Mouse (Mus musculus): ENCODE measurements at regions not wholly inside any gene's neighbourhood (a gene's known extent, or its start where the extent isn't known, plus 50 kb on each side); places are given as distances from the start of the nearest gene placed in this dataset.

DNA sequence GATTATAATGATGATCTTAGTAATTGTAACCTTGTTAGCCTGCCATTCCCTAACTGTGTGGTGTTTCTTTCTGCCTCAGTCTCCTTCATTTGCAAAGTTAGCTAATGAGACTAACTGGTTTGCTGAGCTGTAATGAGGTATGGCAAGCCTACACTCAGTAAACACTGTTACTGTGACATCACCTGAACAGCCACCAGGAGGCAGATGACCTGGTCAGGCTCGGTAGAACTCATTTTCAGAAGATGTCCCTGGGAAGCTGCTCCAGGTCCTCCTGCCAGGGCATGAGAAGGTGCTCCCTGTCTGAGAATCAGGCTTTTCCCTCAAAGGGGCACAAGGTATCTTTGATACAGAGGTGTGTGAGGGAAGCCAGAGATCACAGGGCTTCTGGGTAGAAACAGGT lies 87.0 kb downstream of the Cyp26b1 start:
- TF ChIP-seq GATA1 (IDR thresholded peaks at IDR 0.05; ENCODE audit: low read length) (no peak), TAL1 (IDR thresholded peaks at IDR 0.05; ENCODE audit: low read length) (no peak)

All from erythroblast, embryonic 14.5 days (primary cell).